Comparison of ENCODE assay signal across 7 mouse cellular contexts in genomic region chr2:174438737-174439449, GRCm38 (mm10). TPM values are rescaled to one million over a fixed set of nuclear protein-coding genes. Genes with fewer than 3 reads are reported as not detected.
DNase-seq lines count a peak whose midpoint lies in the region; ATAC-seq lines count a peak whose summit lies in the region.

TSS of gene Ctsz (minus strand) at chr2:174439039.

- H3K27ac ChIP-seq in intestine, embryonic 16.5 days (ENCODE audit: low read length), result peak within 1 kb of the TSS; percentile 69
- H3K27ac ChIP-seq in midbrain, embryonic 10.5 days (replicated peaks), result peak within 1 kb of the TSS; percentile 85

- H3K4me2 ChIP-seq in intestine, embryonic 16.5 days (ENCODE audit: low read depth, low read length), result peak within 1 kb of the TSS; percentile 87

- peak within 1 kb of the TSS; percentile 72 for H3K4me3 ChIP-seq in intestine, embryonic 16.5 days (ENCODE audit: low read length)
- peak within 1 kb of the TSS; percentile 59 for H3K4me3 ChIP-seq in midbrain, embryonic 10.5 days

- H3K36me3 ChIP-seq in intestine, embryonic 16.5 days (ENCODE audit: control insufficient read depth, insufficient read depth, low read length), result 0 out of 2 replicates have a peak, but pooled peaks cover 6% of the 10 kb centered on the region
- peaks cover 29% of the 10 kb centered on the region for H3K36me3 ChIP-seq in midbrain, embryonic 10.5 days

- peak; percentile 73 for ATAC-seq in intestine, embryonic 16.5 days

- H3K4me1 ChIP-seq in intestine, embryonic 16.5 days (ENCODE audit: control insufficient read depth, insufficient read depth, low read length), result peaks cover 28% of the 10 kb centered on the region
- H3K4me1 ChIP-seq in midbrain, embryonic 10.5 days, result peaks cover 44% of the 10 kb centered on the region

- no peaks in the 10 kb centered on the region for H3K27me3 ChIP-seq in intestine, embryonic 16.5 days (replicated peaks; ENCODE audit: control insufficient read depth, insufficient read depth, low read length)
- no peaks in the 10 kb centered on the region for H3K27me3 ChIP-seq in midbrain, embryonic 10.5 days (ENCODE audit: low read depth, poor library complexity, severe bottlenecking)

- intact Hi-C loops in left cerebral cortex, postnatal 4 days (cut with DNase I), result no loop called here

- H3K9me3 ChIP-seq in intestine, embryonic 16.5 days (ENCODE audit: control insufficient read depth, low read length), result no peaks in the 10 kb centered on the region
- H3K9me3 ChIP-seq in midbrain, embryonic 10.5 days (replicated peaks), result no peaks in the 10 kb centered on the region

- peak within 1 kb of the TSS; percentile 79 for H3K9ac ChIP-seq in intestine, embryonic 16.5 days (ENCODE audit: low read depth, low read length)

- peak; percentile 58 for DNase-seq in adrenal gland, adult 8-10 months
- peak; percentile 84 for DNase-seq in embryo, embryonic 11 days
- no peak for DNase-seq in gonadal fat pad, adult 2 months (ENCODE audit: low read depth)
- DNase-seq in left cerebral cortex, postnatal 4 days, result peak; percentile 53
- DNase-seq in midbrain, embryonic 10.5 days (ENCODE audit: low spot score), result peak; percentile 77
- DNase-seq in skeletal muscle tissue, adult 2 months (ENCODE audit: low read depth, low spot score), result peak; percentile 54

- under 1% methylated on average over 38 of the region's 38 CpGs for WGBS in intestine, embryonic 16.5 days
- under 1% methylated on average over 38 of the region's 38 CpGs for WGBS in midbrain, embryonic 10.5 days

RNA-seq across cellular contexts. Expression of gene Ctsz, which starts in this region (rescaled TPM):
- 100 to 1,000 TPM; 162 to 226 (median 178) TPM for total RNA-seq in adrenal gland, adult 8-10 months (2022)
- 117 and 166 TPM in 2 replicates for polyA plus RNA-seq in gonadal fat pad, adult 2 months (2012; rRNA removed)
- 381 and 448 TPM in 2 replicates for polyA plus RNA-seq in intestine, embryonic 16.5 days (2015; fragmentation: Nextera tagmentation; extraction: Ambion mirVana)
- total RNA-seq in left cerebral cortex, postnatal 4 days (2021), result 10 to 100 TPM; 31.5 to 33.5 TPM
- polyA plus RNA-seq in midbrain, embryonic 10.5 days (2016; fragmentation: Nextera tagmentation; extraction: Ambion mirVana), result 116 TPM in 2 replicates

Comparison
In these comparisons a context has a peak if more than half of its experiments do, and no peak if none do; other contexts are left out.
1. RNA of gene Ctsz (total RNA-seq): 162 to 226 TPM in adrenal gland, adult 8-10 months; 31.5 to 33.5 TPM in left cerebral cortex, postnatal 4 days; every median in the first group is over 4 times any median in the second.